Mouse (Mus musculus) lung, postnatal 0 days (tissue): ENCODE measurements at regions not wholly inside any gene's neighbourhood (a gene's known extent, or its start where the extent isn't known, plus 50 kb on each side); places are given as distances from the start of the nearest gene placed in this dataset.

Source experiments
- CTCF ChIP-seq: IDR thresholded peaks from 2 replicates; pipeline ENCODE4 v1.5.1; 2016; ENCODE audit warnings: antibody characterized with exemption, mild to moderate bottlenecking
- EP300 ChIP-seq: IDR thresholded peaks from 2 replicates; pipeline ENCODE4 v1.6.1; 2016; ENCODE audit warnings: antibody characterized with exemption, mild to moderate bottlenecking, control low read depth

DNA sequence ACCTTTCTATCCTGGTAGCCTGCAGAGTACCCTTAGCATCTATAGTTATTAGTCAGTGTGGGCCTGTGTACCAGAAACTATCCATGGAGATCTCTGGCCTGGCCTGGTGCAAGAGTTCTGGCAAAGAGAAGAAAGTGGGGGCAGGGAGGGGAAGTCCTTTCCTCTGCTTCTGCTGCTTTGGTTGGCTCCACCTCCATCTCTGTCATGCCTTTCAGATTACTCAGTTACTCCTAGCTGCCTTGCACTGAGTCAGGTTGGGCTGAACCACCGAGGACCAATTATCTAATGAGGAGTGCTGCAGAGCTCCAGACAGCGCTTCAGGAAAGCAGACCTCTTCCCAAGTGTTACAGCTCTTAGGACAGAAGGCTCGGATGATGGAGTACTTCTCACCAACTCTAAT is 500.0 kb upstream of the Tmprss15 start:
- TF ChIP-seq CTCF (no peak), EP300 (no peak)
